Mouse (Mus musculus) stomach, postnatal 0 days (tissue): ENCODE data around the gene Klhl9.

Experiments used
- CTCF ChIP-seq: IDR thresholded peaks from 2 replicates; pipeline ENCODE4 v1.5.1; 2016; ENCODE audit warnings: antibody characterized with exemption, low read depth, mild to moderate bottlenecking, moderate library complexity
- EP300 ChIP-seq: optimal IDR thresholded peaks from 2 replicates; pipeline ENCODE3; 2016; ENCODE audit warnings: antibody characterized with exemption

DNA sequence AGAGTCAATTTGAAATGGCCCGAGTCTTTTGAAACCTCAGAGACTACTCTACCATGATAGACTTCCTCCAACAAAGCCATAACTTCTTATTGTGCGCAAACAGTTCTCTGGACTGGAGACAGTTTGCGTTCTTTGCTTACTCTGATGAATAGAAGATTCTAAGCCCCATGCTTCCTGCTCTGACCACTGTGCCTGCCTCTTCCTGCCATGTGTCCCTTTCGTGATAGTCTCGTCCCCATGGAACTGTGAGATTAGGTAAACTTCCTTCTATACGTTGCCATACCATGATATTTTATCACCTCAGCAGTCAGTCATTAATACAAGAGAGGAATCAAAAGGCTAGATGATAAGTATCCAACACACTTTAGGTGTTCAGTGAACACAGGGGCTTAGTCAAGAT lies 4.5 kb upstream of the Klhl9 start:
- TF ChIP-seq CTCF: no peak
- TF ChIP-seq EP300: no peak
